ENCODE assay signal across 14 mouse cellular contexts in the genomic region with DNA sequence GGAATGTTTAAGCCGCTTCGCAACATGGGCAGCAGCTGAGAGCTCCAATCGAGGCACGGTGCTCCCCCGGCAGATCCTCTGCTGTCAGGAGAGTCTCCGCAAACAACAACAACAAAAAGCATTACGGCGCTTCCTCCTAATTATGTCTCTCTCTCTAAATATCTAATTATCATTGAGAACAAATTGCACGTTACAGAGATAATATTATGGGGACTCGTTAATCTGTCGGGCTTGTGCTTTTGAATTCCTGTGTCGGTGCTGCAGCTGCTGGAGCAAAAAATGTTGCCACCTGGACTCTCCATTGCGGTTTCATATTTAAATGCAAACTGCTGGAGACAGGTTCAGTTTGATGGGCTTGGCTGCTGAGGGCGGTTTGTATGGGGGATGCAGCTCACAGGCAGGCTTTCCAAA.
DNase-seq lines count a peak whose midpoint lies in the region; ATAC-seq lines count a peak whose summit lies in the region.
"Had no signal": no experiment of that assay in that cellular context is flagged by ENCODE, and none has a peak within 500 bp of the region (broad histone marks: within the 10 kb centered on the region; RNA-seq: fewer than 3 reads in every experiment).

No protein-coding gene starts in this region.

- 45% methylated on average over 14 of the region's 14 CpGs for WGBS in hindbrain, embryonic 13.5 days
- WGBS in hindbrain, embryonic 11.5 days: 76% methylated on average over 14 of the region's 14 CpGs
- WGBS in forebrain, embryonic 14.5 days: 17% methylated on average over 14 of the region's 14 CpGs
- WGBS in midbrain, embryonic 13.5 days: 48% methylated on average over 14 of the region's 14 CpGs

- peak overlapping the region; percentile 82 for H3K27ac ChIP-seq in hindbrain, embryonic 13.5 days
- H3K27ac ChIP-seq in hindbrain, embryonic 11.5 days (ENCODE audit: low read depth, low read length): no peak overlapping the region
- no peak overlapping the region for H3K27ac ChIP-seq in forebrain, embryonic 14.5 days (ENCODE audit: low read depth, low read length)
- peak overlapping the region; percentile 64 for H3K27ac ChIP-seq in midbrain, embryonic 13.5 days

- H3K9me3 ChIP-seq in hindbrain, embryonic 13.5 days: no peaks in the 10 kb centered on the region
- H3K9me3 ChIP-seq in hindbrain, embryonic 11.5 days (ENCODE audit: control insufficient read depth, low read length): no peaks in the 10 kb centered on the region
- H3K9me3 ChIP-seq in forebrain, embryonic 14.5 days (replicated peaks; ENCODE audit: control insufficient read depth, low read length): no peaks in the 10 kb centered on the region
- no peaks in the 10 kb centered on the region; the same call in 1 of the 2 replicates for H3K9me3 ChIP-seq in midbrain, embryonic 13.5 days

- peak overlapping the region; percentile 26 for H3K4me2 ChIP-seq in hindbrain, embryonic 13.5 days
- no peak overlapping the region for H3K4me2 ChIP-seq in hindbrain, embryonic 11.5 days (replicated peaks; ENCODE audit: low read depth, low read length)
- peak overlapping the region; percentile 8 for H3K4me2 ChIP-seq in forebrain, embryonic 14.5 days (ENCODE audit: low read length)
- H3K4me2 ChIP-seq in midbrain, embryonic 13.5 days (replicated peaks): peak overlapping the region; percentile 15; the same call in 1 of the 2 replicates

- no peak overlapping the region for H3K4me3 ChIP-seq in hindbrain, embryonic 13.5 days
- no peak overlapping the region for H3K4me3 ChIP-seq in hindbrain, embryonic 11.5 days (ENCODE audit: low read depth, low read length)
- H3K4me3 ChIP-seq in forebrain, embryonic 14.5 days (ENCODE audit: low read depth, low read length): no peak overlapping the region
- H3K4me3 ChIP-seq in midbrain, embryonic 13.5 days (replicated peaks): no peak overlapping the region

- peaks cover 23% of the 10 kb centered on the region for H3K4me1 ChIP-seq in hindbrain, embryonic 13.5 days (replicated peaks)
- H3K4me1 ChIP-seq in hindbrain, embryonic 11.5 days (replicated peaks; ENCODE audit: control insufficient read depth, insufficient read depth, low read length): no peaks in the 10 kb centered on the region
- peaks cover 10% of the 10 kb centered on the region; the same call in 1 of the 2 replicates for H3K4me1 ChIP-seq in forebrain, embryonic 14.5 days (ENCODE audit: control insufficient read depth, insufficient read depth, low read length)
- peaks cover 17% of the 10 kb centered on the region for H3K4me1 ChIP-seq in midbrain, embryonic 13.5 days (replicated peaks)

- peak; percentile 46; the same call in 1 of the 2 replicates for ATAC-seq in hindbrain, embryonic 13.5 days (ENCODE audit: low FRiP score)
- ATAC-seq in hindbrain, embryonic 11.5 days (ENCODE audit: low FRiP score): no peak
- ATAC-seq in forebrain, embryonic 14.5 days: peak; percentile 62
- no peak for ATAC-seq in midbrain, embryonic 13.5 days

- H3K36me3 ChIP-seq in hindbrain, embryonic 13.5 days: no peaks in the 10 kb centered on the region
- no peaks in the 10 kb centered on the region for H3K36me3 ChIP-seq in hindbrain, embryonic 11.5 days (ENCODE audit: control insufficient read depth, insufficient read depth, low read length)
- no peaks in the 10 kb centered on the region for H3K36me3 ChIP-seq in forebrain, embryonic 14.5 days (ENCODE audit: control insufficient read depth, insufficient read depth, low read length)
- H3K36me3 ChIP-seq in midbrain, embryonic 13.5 days: no peaks in the 10 kb centered on the region

- intact Hi-C loops in left cerebral cortex, postnatal 36 days (cut with DNase I): no loop called here

- H3K9ac ChIP-seq in hindbrain, embryonic 13.5 days: 0 out of 2 replicates have a peak overlapping the region, but pooled peaks have one; percentile 35
- H3K9ac ChIP-seq in hindbrain, embryonic 11.5 days (ENCODE audit: low read depth, low read length): no peak overlapping the region
- H3K9ac ChIP-seq in forebrain, embryonic 14.5 days (ENCODE audit: low read length): no peak overlapping the region
- peak overlapping the region; percentile 42; the same call in 1 of the 2 replicates for H3K9ac ChIP-seq in midbrain, embryonic 13.5 days (replicated peaks)

- no peak for DNase-seq in hindbrain, embryonic 11.5 days (ENCODE audit: low spot score)
- DNase-seq in brain, adult 2 months (ENCODE audit: low read depth, low spot score): peak; percentile 56
- peak; percentile 67 for DNase-seq in forebrain, embryonic 14.5 days (ENCODE audit: low spot score)
- no peak for DNase-seq in left cerebral cortex, postnatal 36 days (ENCODE audit: low spot score in 2 of 2)
- no peak for DNase-seq in c-Kit-positive CD71-positive TER-119-positive erythroid progenitor cells, embryonic 14.5 days (ENCODE audit: low spot score)
- DNase-seq: cerebellum, adult 11-12 months; heart, adult 18-20 months; kidney, adult 8-10 months; kidney, postnatal 4 days; lung, adult 2 months; lung, postnatal 4 days; right cerebral cortex, postnatal 4 days had no signal

- H3K27me3 ChIP-seq in hindbrain, embryonic 13.5 days: no peaks in the 10 kb centered on the region
- no peaks in the 10 kb centered on the region for H3K27me3 ChIP-seq in hindbrain, embryonic 11.5 days (ENCODE audit: control insufficient read depth, insufficient read depth, low read length)
- H3K27me3 ChIP-seq in forebrain, embryonic 14.5 days (replicated peaks; ENCODE audit: control insufficient read depth, insufficient read depth, low read length): no peaks in the 10 kb centered on the region
- no peaks in the 10 kb centered on the region for H3K27me3 ChIP-seq in midbrain, embryonic 13.5 days

Comparison
In these comparisons a context has a peak if more than half of its experiments do, and no peak if none do; other contexts are left out.
1. ATAC-seq: peak in hindbrain, embryonic 13.5 days (single experiment) and forebrain, embryonic 14.5 days (single experiment); none in hindbrain, embryonic 11.5 days (single experiment) and midbrain, embryonic 13.5 days (single experiment).
2. H3K27ac ChIP-seq: peak in hindbrain, embryonic 13.5 days (single experiment) and midbrain, embryonic 13.5 days (single experiment); none in hindbrain, embryonic 11.5 days (single experiment) and forebrain, embryonic 14.5 days (single experiment).
3. H3K9ac ChIP-seq: peak in hindbrain, embryonic 13.5 days (single experiment) and midbrain, embryonic 13.5 days (single experiment); none in hindbrain, embryonic 11.5 days (single experiment) and forebrain, embryonic 14.5 days (single experiment).
4. DNase-seq: peak in brain, adult 2 months (single experiment) and forebrain, embryonic 14.5 days (single experiment); none in hindbrain, embryonic 11.5 days (single experiment), left cerebral cortex, postnatal 36 days (0 of 2) and c-Kit-positive CD71-positive TER-119-positive erythroid progenitor cells, embryonic 14.5 days (single experiment).